Mouse (Mus musculus) induced T-regulatory cell, adult 2 months (primary cell): ENCODE data around the gene Klf1.
A peak's percentile ranks its signal among the peaks of the same experiment; 100 is the strongest.

Source experiments
- DNase-seq: peaks from one replicate; pipeline ENCODE4 v3.0.0-alpha.2; 2012; ENCODE audit warnings: low read depth

The Klf1 gene

GRCm38 (mm10) chr8:84936041-84936961 is 34.6 kb downstream of the Klf1 start:
- DNase-seq, result no peak

DNA sequence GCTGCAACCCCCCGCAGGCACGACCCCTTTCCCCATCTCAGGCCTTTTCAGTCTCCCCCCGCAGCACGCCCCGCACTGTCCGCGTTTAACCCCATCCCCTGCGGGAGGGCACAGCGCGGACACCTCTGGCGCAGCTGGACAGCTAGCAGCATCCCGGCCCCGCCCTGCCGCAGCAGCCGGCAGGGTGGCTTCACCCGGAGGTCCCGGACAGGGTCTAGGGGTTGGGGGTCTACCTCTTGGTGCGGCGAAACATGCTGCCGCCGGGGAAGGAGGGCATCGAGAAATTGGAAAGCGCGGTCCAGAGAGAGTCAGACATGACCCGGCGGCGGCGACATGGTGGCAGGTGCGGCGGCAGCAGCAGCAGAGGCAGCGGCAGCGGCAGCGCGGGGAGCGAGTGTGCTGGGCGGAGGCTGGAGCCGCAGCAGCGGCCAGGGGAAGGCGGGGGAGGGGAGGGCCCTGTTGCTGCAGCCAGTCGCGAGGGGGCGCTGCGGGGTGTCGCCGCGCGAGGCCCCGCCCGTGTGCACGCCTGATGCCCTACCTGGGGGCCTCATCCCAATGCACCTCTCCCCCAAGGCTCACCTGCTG is 35.3 kb downstream of the Klf1 start, which contains the start of gene Mast1:
Gene Mast1 (minus strand): TSS at position 398 of the 585 bp plus-strand sequence.
- peak; percentile 77 for DNase-seq

DNA sequence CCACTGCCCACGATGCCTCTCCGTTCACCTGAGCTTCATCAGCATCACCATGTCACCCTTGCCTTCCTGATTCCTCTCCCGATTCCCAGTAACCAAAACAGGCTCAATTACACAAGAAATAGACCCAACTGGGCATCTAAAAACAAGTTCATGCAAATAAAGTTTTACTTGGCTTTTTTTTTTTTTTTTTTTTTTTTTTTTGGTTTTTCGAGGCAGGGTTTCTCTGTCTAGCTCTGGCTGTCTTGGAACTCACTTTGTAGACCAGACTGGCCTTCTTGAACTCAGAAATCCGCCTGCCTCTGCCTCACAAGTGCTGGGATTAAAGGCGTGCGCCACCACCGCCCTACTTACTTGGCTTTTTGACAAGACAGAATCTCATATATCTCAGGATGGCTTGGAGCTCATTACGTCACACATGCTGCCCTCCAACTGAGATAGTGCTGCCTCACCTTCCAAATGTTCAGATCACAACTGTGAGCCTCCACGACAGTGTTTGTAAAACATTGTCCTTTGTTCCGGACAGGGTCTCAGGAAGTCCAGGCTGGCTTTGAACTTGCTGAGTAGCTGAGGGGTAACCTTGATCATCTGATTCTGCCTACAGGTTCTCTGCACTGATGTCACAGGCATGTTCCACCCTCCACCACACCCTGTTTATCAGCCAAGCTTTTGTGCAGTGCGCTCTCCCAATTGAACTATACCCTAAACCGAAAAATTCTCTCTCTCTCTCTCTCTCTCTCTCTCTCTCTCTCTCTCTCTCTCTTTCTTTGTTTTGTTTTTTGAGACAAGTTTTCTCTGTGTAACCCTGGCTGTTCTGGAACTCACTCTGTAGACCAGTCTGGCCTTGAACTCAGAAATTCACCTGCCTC is 36.1 kb downstream of the Klf1 start:
- no peak for DNase-seq

DNA sequence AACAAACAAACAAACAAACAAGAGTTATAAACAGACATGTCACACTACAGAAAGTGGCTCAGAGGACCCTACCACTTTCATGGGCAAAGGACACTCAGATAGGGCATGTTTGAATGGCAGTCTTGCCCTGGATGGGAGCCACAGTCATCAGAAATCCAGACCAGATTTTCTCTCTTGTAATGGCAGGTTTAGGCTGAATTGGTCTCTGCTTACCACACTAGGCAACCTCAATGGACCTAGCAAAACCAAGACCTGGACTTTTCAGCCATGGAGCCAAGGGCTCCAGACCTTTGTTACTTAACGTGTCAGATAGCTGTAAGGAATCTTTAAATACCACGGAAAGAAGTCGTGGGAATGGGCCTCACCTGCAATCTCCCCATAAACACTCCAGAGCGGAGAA is 42.0 kb downstream of the Klf1 start:
- no peak for DNase-seq

GRCm38 (mm10) chr8:84944478-84945160 is 42.9 kb downstream of the Klf1 start:
- peak; percentile 71 for DNase-seq

- no peak for DNase-seq
Measured at GRCm38 (mm10) chr8:84945235-84945632, 43.5 kb downstream of the Klf1 start.

GRCm38 (mm10) chr8:84945633-84946527 is 44.2 kb downstream of the Klf1 start:
- no peak for DNase-seq

DNA sequence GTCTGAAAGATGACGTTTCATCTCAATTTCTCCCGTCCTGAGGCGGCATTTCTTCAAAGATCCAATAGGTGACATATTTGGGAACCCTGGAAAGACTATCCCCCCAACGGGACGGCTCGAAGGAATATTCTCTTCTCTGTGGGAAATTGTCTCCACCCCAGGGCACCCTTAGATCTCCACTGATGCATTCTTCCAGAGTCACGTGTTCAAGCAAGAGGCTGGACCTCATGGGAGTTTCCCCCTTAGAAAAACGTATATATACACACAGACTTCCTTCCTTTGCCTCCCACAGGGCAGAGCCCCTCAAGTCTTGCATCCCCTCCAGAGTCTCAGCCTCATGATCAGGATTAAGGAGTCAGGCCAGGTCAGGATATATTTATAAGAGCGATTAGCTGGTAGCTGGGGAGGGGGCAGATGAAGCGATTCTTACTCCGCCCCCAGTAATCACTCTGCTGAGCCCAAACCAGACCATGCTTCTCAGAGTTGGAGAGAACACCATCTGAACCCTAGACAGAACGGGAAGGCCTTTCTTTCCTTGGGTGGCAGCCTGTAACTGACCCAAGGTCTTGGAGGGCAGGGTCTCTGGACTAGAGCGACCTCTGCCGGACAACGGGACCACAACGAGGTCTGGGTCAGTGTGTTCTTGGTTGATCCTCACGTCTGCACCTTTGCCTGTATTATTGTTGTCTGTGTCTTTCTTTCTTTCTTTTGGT is 45.0 kb downstream of the Klf1 start, which contains the start of gene Rtbdn:
Gene Rtbdn (plus strand): TSS at position 464 of the 713 bp plus-strand sequence.
- no peak for DNase-seq

DNA sequence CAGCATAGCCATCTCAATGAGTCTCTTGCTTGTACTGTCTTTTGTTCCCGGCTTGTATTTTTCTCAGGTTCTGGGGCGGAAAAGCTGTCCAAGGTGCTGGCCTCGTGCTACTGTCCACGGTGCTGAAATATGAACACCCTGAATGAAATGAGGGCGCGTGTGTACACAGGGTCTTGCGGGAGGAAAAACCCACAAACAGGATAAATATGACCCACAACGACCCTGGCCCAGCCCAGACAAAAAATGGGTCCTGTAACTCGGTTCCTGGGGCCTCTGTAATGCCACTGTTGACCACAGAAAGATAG is 45.5 kb downstream of the Klf1 start:
- DNase-seq, result peak; percentile 74

GRCm38 (mm10) chr8:84949753-84950152 is 48.0 kb downstream of the Klf1 start:
- DNase-seq, result no peak

DNA sequence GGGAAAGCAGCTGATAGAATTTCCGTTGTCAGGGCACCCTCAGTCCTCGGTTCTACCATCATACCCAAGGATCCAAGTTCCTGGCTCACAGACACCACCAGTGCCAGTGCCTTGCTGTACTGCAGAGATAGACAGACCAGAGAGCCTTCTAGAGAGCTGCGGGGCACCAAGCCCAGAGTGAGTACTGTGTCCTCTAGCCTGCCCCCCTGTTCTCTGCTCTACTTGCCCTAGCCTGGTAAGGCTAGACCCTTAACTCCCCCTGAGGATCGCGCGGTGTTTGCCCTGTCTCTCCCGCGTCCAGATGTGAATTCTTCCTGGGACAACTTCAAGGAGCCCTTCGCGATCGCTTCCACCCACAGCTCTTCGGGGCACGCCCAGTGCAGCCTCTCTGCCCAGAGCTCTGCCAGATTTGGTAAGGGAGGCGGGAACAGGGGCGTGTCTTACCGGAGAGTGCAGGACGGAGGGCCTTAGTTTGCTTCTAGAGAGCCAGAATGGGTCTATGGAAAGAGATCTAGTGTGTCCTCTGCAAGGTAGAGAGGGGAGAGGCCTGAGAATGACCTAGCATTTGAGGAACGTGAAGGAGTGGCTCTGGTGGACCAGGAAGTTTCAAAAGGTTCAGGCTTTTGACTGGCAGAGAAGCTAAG is 51.0 kb downstream of the Klf1 start:
- peak; percentile 64 for DNase-seq
